Mouse (Mus musculus) embryonic facial prominence, embryonic 14.5 days (tissue): ENCODE measurements around the gene Clk3. TPM values are rescaled to one million over a fixed set of nuclear protein-coding genes. Genes with fewer than 3 reads are reported as not detected.

Source experiments
- ATAC-seq: fragments of 200-750 bp; cut with Nextera tagmentation; 2 replicates; pipeline ENCODE4 v1.8.0; 2017; ENCODE audit warnings: low read depth, moderate number of reproducible peaks, moderate TSS enrichment
- DNase-seq: peaks from one replicate; pipeline ENCODE4 v3.0.0-alpha.2; 2015; ENCODE audit warnings: low spot score
- H3K27ac ChIP-seq: fragments of 300-500 bp; sonication (generic); replicated peaks from 2 replicates; pipeline ENCODE4 v1.5.1; 2014; ENCODE audit warnings: low read depth, mild to moderate bottlenecking, low read length, moderate library complexity
- H3K27me3 ChIP-seq: fragments of 300-500 bp; sonication (generic); replicated peaks from 2 replicates; pipeline ENCODE4 v1.6.1; 2014; ENCODE audit warnings: low read length; ENCODE audit not compliant: control insufficient read depth, insufficient read depth
- H3K36me3 ChIP-seq: fragments of 300-500 bp; sonication (generic); 2 replicates; pipeline ENCODE4 v1.6.1; 2014; ENCODE audit warnings: low read length, mixed read lengths; ENCODE audit not compliant: control insufficient read depth, insufficient read depth
- H3K4me1 ChIP-seq: fragments of 300-500 bp; sonication (generic); 2 replicates; pipeline ENCODE4 v1.6.1; 2014; ENCODE audit warnings: antibody characterized with exemption, low read length; ENCODE audit not compliant: control insufficient read depth, insufficient read depth
- H3K4me2 ChIP-seq: fragments of 300-500 bp; sonication (generic); 2 replicates; pipeline ENCODE4 v1.6.1; 2014; ENCODE audit warnings: low read depth, mild to moderate bottlenecking, low read length, moderate library complexity, mixed read lengths
- H3K4me3 ChIP-seq: fragments of 300-500 bp; sonication (generic); 2 replicates; pipeline ENCODE4 v1.5.1; 2014; ENCODE audit warnings: low read depth, mild to moderate bottlenecking, low read length
- H3K9ac ChIP-seq: fragments of 300-500 bp; sonication (generic); 2 replicates; pipeline ENCODE4 v1.6.1; 2014; ENCODE audit warnings: low read depth, mild to moderate bottlenecking, low read length, moderate library complexity, mixed read lengths
- H3K9me3 ChIP-seq: fragments of 300-500 bp; sonication (generic); 2 replicates; pipeline ENCODE4 v1.6.1; 2016; ENCODE audit warnings: low read length; ENCODE audit not compliant: control insufficient read depth
- WGBS: fragments of 180-500 bp; shearing (Covaris S2); extraction: QIAGEN DNeasy Blood & Tissue Kit; methylation state at CpG from one replicate; pipeline ENCODE4 v1.1.7; 2014; 5-methylcytosine and 5-hydroxymethylcytosine counted together
- polyA plus RNA-seq: library from polyadenylated mRNA; unstranded; fragments of >200 nt; fragmentation: Nextera tagmentation; extraction: Ambion mirVana; gene quantifications from 2 replicates; pipeline ENCODE4 v1.2.1, GENCODE M21; 2014

Clk3 gene
- polyA plus RNA-seq, 1 experiment from 2014 or later: 54.7 TPM

DNA sequence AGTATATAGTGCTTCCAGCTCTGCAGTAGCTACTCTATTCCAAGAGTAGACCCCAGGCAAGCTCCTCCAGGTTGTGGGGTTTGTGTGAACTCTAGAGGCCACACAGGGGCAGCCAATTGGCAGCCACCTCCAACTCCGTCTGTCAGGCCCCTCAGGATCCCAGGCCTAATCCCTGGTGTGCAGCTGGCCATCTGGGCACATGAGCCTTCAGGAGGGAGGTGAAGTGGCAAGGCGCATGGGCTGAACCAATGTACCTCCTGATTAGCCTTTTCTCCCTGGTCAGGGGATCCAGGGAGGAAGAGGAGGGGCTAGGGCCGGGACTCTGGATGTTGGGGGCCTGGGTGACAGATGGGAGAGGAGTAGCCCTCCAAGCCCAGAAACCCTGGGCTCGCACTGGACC, 10.1 kb upstream of the Clk3 start:
- no peak overlapping the region for H3K4me2 ChIP-seq
- H3K4me1 ChIP-seq: no peaks in the 10 kb centered on the region
- H3K27ac ChIP-seq: no peak overlapping the region
- no peaks in the 10 kb centered on the region for H3K36me3 ChIP-seq
- DNase-seq (no peak), ATAC-seq (no peak)
- no peaks in the 10 kb centered on the region for H3K27me3 ChIP-seq
- H3K9ac ChIP-seq: no peak overlapping the region
- 50% methylated on average over 3 of the region's 4 CpGs for WGBS
- H3K4me3 ChIP-seq: no peak overlapping the region
- H3K9me3 ChIP-seq: no peaks in the 10 kb centered on the region

DNA sequence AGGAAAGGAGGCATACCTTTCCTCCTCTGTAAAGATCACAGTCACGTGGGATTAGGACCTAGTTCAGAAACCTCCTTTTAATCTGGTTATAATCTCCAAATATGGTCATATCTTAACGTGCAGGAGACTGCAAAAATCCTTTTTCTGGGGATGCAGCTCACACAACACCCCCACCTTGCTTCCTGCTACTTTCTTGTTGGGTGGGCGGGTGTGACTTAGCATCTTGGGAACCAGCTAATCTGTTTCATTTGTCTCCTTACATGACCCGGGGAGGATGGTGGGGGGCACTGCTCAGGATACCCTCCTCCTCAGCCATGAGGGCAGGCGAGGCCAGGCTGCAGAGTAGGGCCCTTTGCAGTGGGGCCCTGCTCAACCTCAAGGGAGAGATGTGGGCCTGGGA, 9.4 kb upstream of the Clk3 start:
- Histone ChIP-seq H3K27ac (no peak overlapping the region), H3K27me3 (no peaks in the 10 kb centered on the region), H3K4me3 (no peak overlapping the region), H3K9me3 (no peaks in the 10 kb centered on the region), H3K9ac (no peak overlapping the region), H3K36me3 (no peaks in the 10 kb centered on the region), H3K4me2 (no peak overlapping the region), H3K4me1 (no peaks in the 10 kb centered on the region)
- 60% methylated on average over 5 of the region's 5 CpGs for WGBS
- DNase-seq (no peak), ATAC-seq (no peak)

DNA sequence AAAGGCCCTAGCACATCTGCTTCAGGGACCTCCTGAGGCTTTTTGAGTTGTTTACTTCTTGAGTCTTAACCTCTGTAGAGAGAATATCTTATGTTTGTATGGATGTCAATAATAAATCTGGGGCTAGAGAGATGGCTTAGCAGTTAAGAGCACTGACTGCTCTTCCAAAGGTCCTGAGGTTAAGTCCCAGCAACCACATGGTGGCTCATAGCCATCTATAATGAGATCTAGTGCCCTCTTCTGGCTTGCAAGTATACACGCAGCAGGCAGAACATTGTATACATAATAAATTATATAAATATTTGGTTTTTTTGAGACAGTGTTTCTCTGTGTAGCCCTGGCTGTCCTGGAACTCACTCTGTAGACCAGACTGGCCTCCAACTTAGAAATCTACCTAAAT, 8.5 kb upstream of the Clk3 start:
- WGBS: 16% methylated on average over 1 of the region's 1 CpGs
- Histone ChIP-seq H3K4me1 (no peaks in the 10 kb centered on the region), H3K4me3 (no peak overlapping the region), H3K36me3 (no peaks in the 10 kb centered on the region), H3K27ac (no peak overlapping the region), H3K27me3 (no peaks in the 10 kb centered on the region), H3K4me2 (no peak overlapping the region), H3K9ac (no peak overlapping the region), H3K9me3 (no peaks in the 10 kb centered on the region)
- no peak for DNase-seq
- no peak for ATAC-seq

DNA sequence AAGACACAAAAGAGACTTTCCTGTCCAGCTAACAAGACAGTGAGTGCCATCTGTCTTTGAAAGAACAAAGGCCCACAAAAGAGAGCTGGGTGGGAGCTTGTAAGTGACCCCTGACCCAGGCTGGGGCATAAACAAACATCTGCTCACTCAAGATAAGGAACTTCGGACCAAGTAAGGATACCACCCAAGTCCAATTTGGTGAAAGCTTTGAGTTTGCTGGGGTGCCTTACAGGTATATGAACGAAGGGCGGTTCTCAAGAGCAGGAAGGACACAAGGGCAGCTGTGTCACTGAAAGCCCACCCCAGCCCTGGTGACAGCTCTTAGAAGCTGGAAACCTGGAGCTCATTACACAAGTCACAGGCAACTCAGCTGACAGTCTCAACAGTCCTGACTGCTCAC, 8.1 kb upstream of the Clk3 start:
- H3K9ac ChIP-seq: no peak overlapping the region
- H3K4me1 ChIP-seq: no peaks in the 10 kb centered on the region
- no peak overlapping the region for H3K4me3 ChIP-seq
- WGBS: 77% methylated on average over 3 of the region's 3 CpGs
- ATAC-seq (no peak), DNase-seq (no peak)
- no peaks in the 10 kb centered on the region for H3K9me3 ChIP-seq
- no peaks in the 10 kb centered on the region for H3K36me3 ChIP-seq
- H3K27me3 ChIP-seq: no peaks in the 10 kb centered on the region
- H3K27ac ChIP-seq: no peak overlapping the region
- no peak overlapping the region for H3K4me2 ChIP-seq

DNA sequence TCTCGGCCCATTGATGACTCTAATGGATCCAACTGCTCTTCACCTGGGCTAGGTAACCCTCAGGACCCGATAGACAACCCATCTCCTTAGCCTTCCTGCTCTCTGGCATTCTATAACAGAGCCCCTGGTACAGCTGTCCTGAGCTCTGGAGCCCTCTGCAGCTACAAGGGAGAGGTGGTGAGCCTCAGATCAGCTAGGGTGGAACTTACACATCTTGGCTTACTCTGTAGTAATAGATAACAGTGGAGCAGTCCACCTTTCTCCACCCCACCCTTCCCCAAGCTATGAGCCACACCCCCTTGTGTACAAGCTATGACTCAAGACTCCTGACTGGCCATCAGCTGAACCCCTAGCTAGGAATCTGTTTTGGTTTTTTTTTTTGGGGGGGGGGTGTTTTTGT, 5.2 kb upstream of the Clk3 start:
- Histone ChIP-seq H3K9ac (no peak overlapping the region), H3K36me3 (no peaks in the 10 kb centered on the region), H3K4me3 (no peak overlapping the region), H3K4me1 (peaks cover 6% of the 10 kb centered on the region; the same call in 1 of the 2 replicates), H3K27ac (no peak overlapping the region), H3K27me3 (no peaks in the 10 kb centered on the region), H3K4me2 (no peak overlapping the region), H3K9me3 (no peaks in the 10 kb centered on the region)
- ATAC-seq (no peak), DNase-seq (no peak)
- 94% methylated on average over 2 of the region's 2 CpGs for WGBS

DNA sequence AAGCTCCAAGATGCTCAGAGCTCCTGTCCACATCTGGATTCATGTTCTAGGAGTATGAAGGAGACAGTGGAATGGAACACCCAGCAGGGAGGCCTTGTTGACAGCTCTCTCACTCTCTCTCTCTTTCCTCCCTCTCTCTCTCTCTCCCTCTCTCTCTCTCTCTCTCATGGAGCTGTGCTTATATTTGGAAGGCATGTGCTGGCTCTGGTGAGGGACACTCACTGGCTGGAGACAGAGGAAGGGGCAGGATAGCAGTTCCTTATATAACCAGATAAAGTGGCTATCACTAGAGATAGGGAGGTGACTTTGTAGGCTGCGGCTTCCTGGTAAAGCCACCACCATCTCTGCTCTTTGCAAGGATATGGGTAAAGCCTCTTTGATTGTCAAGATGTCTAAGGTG, 4.6 kb upstream of the Clk3 start:
- 100% methylated on average over 1 of the region's 1 CpGs for WGBS
- H3K4me3 ChIP-seq: no peak overlapping the region
- no peak overlapping the region for H3K27ac ChIP-seq
- peaks cover 6% of the 10 kb centered on the region; the same call in 1 of the 2 replicates for H3K4me1 ChIP-seq
- H3K27me3 ChIP-seq: no peaks in the 10 kb centered on the region
- no peak overlapping the region for H3K4me2 ChIP-seq
- no peak for ATAC-seq
- DNase-seq: no peak
- no peak overlapping the region for H3K9ac ChIP-seq
- no peaks in the 10 kb centered on the region for H3K36me3 ChIP-seq
- H3K9me3 ChIP-seq: no peaks in the 10 kb centered on the region

DNA sequence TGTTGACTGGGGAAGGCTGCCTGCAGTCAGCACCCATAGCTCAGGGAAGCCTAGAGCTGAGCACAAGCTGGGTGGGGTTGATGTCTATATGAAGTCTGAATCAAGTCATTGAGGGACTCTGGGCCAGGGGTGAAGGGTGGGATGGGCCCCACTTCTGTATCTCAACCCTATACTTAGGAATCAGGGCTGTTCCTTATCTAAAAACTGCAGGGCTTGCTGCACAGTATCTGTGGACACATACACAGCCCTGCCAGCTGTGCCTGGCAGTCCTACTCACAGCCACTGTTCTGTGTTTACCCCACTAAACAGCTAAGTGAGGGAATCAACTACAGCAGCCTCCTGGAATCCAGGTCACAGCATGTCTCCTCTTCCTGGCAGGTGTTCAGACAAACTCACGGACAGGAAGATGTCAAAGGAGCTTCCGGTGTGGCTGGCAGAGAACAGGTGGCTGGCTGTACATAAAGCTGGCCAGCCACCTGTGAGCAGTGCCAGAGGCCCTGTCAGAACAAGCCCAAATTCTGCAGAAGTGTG, 3.9 kb upstream of the Clk3 start:
- 53% methylated on average over 2 of the region's 2 CpGs for WGBS
- DNase-seq: no peak
- ATAC-seq: no peak
- H3K4me1 ChIP-seq: peaks cover 6% of the 10 kb centered on the region; the same call in 1 of the 2 replicates
- H3K36me3 ChIP-seq: no peaks in the 10 kb centered on the region
- no peaks in the 10 kb centered on the region for H3K9me3 ChIP-seq
- H3K9ac ChIP-seq: no peak overlapping the region
- no peak overlapping the region for H3K27ac ChIP-seq
- no peak overlapping the region for H3K4me3 ChIP-seq
- H3K4me2 ChIP-seq: no peak overlapping the region
- no peaks in the 10 kb centered on the region for H3K27me3 ChIP-seq

DNA sequence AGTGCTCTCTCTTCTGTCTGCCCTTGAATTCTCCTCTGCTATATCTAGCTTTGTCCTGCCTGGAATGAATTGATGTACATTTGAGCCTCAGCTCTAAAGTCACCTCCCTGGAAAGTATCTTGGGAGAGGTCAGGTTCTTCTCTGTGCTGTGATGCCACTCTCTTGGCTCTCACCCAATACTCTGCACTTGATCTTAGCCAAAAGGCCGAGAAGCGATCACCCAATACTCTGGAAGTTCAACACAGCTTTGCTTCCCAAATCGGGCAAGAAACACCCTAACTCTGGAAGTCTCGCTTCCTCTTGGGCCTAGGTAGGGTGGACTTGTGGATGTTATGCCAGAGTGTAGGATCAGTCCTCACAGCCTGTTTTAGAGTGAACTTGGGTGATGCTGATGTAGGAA, 1.6 kb upstream of the Clk3 start:
- peaks cover 24% of the 10 kb centered on the region for H3K4me1 ChIP-seq
- DNase-seq: no peak
- no peak overlapping the region for H3K4me3 ChIP-seq
- H3K9ac ChIP-seq: no peak overlapping the region
- H3K4me2 ChIP-seq: no peak overlapping the region
- no peak overlapping the region for H3K27ac ChIP-seq
- H3K9me3 ChIP-seq: no peaks in the 10 kb centered on the region
- no peaks in the 10 kb centered on the region for H3K36me3 ChIP-seq
- no peaks in the 10 kb centered on the region for H3K27me3 ChIP-seq
- no peak for ATAC-seq
- WGBS: 89% methylated on average over 4 of the region's 4 CpGs

DNA sequence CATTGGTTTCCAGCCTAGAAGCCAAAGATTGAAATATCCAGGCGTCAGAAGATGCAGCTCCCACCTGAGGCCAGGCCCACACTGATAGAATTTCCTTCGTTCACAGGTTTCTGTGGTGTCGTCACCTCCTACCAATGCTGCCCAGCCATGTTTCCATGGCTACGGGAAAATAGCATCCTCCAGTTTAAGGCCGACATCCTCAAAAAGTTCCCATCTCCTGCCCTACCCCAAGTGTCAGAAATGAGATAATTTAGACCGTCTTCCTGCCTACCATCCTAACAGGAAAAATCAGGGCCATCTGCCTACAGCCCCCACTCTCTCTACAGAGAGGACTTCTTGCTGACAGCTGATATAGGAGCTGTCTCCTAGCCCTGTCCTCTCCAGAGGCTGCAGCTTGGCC, 771 bp upstream of the Clk3 start:
- Histone ChIP-seq H3K4me2 (peak overlapping the region; percentile 93), H3K9me3 (no peaks in the 10 kb centered on the region), H3K36me3 (peaks cover 1% of the 10 kb centered on the region; the same call in 1 of the 2 replicates), H3K27me3 (no peaks in the 10 kb centered on the region), H3K4me3 (peak overlapping the region; percentile 97), H3K4me1 (peaks cover 24% of the 10 kb centered on the region), H3K27ac (no peak overlapping the region), H3K9ac (peak overlapping the region; percentile 99; the same call in 1 of the 2 replicates)
- WGBS: 47% methylated on average over 6 of the region's 6 CpGs
- DNase-seq: no peak
- ATAC-seq: no peak
